Mouse (Mus musculus): ENCODE results near the gene Hpcal1. TPM values are rescaled to one million over a fixed set of nuclear protein-coding genes. Genes with fewer than 3 reads are reported as not detected.

Gene Hpcal1
- polyA plus RNA-seq, 1 experiment from 2014 or later, result 33.9 TPM

GRCm38 (mm10) chr12:17703866-17704265 lies 13.2 kb downstream of the Hpcal1 start:
- H3K9ac ChIP-seq (replicated peaks), result no peak overlapping the region
- no peaks in the 10 kb centered on the region for H3K9me3 ChIP-seq
- H3K4me2 ChIP-seq (replicated peaks), result no peak overlapping the region
- peaks cover 27% of the 10 kb centered on the region for H3K4me1 ChIP-seq
- no peaks in the 10 kb centered on the region for H3K36me3 ChIP-seq
- no peak overlapping the region for H3K27ac ChIP-seq (replicated peaks)
- WGBS, result 97% methylated on average over 3 of the region's 3 CpGs
- no peak for ATAC-seq (ENCODE audit: low FRiP score, low read depth)
- H3K27me3 ChIP-seq, result no peaks in the 10 kb centered on the region
- H3K4me3 ChIP-seq, result no peak overlapping the region

DNA sequence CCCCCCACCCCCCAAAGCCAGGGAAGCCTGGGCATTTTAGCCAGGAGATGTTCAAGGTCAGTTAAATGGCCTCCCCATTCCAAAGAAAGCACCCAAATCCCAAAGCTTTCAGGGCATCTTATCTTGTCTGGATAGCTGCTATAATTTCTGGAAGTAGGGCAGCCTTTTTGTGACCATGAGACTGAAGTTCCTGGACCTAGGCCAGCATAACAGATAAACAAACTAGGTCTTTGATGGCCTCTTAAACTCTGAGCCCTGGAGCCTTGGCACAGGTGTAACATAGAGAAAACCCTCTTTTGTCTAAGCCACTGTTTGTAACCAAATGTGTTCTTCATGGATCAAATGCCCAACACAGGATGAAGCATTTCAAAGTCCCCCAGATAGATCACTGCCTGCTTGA lies 16.8 kb downstream of the Hpcal1 start:
- Histone ChIP-seq H3K4me1 (peaks cover 26% of the 10 kb centered on the region), H3K9ac (replicated peaks) (no peak overlapping the region), H3K4me3 (no peak overlapping the region), H3K27ac (replicated peaks) (no peak overlapping the region), H3K9me3 (no peaks in the 10 kb centered on the region), H3K4me2 (replicated peaks) (no peak overlapping the region), H3K36me3 (no peaks in the 10 kb centered on the region), H3K27me3 (no peaks in the 10 kb centered on the region)
- ATAC-seq (ENCODE audit: low FRiP score, low read depth), result no peak

GRCm38 (mm10) chr12:17709451-17709850 lies 18.8 kb downstream of the Hpcal1 start:
- Histone ChIP-seq H3K4me3 (no peak overlapping the region), H3K4me2 (replicated peaks) (no peak overlapping the region), H3K9me3 (no peaks in the 10 kb centered on the region), H3K27me3 (no peaks in the 10 kb centered on the region), H3K4me1 (peaks cover 26% of the 10 kb centered on the region), H3K9ac (replicated peaks) (no peak overlapping the region), H3K27ac (replicated peaks) (no peak overlapping the region), H3K36me3 (no peaks in the 10 kb centered on the region)
- 12% methylated on average over 4 of the region's 4 CpGs for WGBS
- ATAC-seq (ENCODE audit: low FRiP score, low read depth), result peak; percentile 80

DNA sequence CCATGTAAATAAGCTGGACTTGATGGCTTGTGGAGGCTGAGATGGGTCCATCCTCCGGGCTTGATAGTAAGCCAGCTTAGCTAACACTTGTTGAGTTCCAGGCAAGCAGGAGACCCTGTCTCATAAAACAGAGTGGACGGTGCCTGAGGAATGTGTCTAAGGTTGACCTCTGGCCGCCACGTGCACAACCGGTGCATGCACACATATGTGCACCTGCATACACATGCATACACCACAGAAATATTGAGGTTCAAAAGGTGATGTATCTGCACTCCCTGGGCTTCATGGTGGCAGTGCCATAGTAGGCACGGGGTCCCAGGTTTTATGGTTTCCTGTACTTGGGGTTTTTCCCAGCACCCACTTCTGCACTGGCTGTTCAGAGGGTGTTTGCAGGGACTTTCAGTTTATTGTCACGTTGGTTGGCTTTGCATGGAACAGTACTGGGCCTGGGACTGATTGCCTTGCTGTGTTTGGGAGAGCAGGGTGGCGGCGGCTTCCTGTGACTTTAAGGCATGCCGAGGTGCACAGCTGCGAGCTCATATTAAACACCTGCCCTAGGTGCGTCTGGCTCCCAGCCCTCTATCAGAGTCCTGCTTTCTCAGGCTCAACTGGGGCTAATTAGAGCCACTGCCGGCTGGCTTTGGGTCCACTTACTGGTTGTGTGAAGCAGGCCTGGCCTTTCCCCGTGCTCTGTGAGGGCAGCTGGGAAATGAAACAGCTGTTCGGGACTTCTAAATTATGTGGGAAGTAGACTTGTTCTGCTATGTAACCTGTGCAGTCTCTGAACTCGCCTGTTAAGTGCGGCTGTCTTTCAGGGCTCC lies 19.5 kb downstream of the Hpcal1 start:
- 71% methylated on average over 17 of the region's 17 CpGs for WGBS
- Histone ChIP-seq H3K9ac (replicated peaks) (no peak overlapping the region), H3K4me3 (no peak overlapping the region), H3K9me3 (no peaks in the 10 kb centered on the region), H3K27ac (replicated peaks) (no peak overlapping the region), H3K27me3 (no peaks in the 10 kb centered on the region), H3K4me1 (peaks cover 26% of the 10 kb centered on the region), H3K4me2 (replicated peaks) (no peak overlapping the region), H3K36me3 (no peaks in the 10 kb centered on the region)
- peak; percentile 45; the same call in 1 of the 2 replicates for ATAC-seq (ENCODE audit: low FRiP score, low read depth)

DNA sequence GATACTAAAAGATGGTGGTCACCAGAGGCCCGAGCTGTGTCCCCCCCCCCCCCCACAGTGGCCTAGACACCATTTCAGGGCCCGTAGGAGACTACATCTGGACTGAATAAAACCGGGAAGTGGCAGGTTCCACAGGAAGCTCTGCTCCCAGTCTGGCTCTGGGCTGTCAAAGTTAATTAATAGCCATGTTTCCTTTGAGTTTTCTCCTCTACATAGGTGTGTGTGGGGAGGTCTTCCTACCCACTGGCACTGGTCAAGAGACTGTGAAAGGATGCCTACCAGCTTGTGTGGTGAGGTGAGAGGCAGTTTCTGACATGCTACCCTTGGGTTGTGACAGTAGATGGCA lies 20.1 kb downstream of the Hpcal1 start:
- Histone ChIP-seq H3K4me2 (replicated peaks) (no peak overlapping the region), H3K9me3 (no peaks in the 10 kb centered on the region), H3K4me1 (peaks cover 26% of the 10 kb centered on the region), H3K36me3 (no peaks in the 10 kb centered on the region), H3K9ac (replicated peaks) (no peak overlapping the region), H3K27ac (replicated peaks) (no peak overlapping the region), H3K27me3 (no peaks in the 10 kb centered on the region), H3K4me3 (no peak overlapping the region)
- 74% methylated on average over 3 of the region's 3 CpGs for WGBS
- ATAC-seq (ENCODE audit: low FRiP score, low read depth), result no peak

DNA sequence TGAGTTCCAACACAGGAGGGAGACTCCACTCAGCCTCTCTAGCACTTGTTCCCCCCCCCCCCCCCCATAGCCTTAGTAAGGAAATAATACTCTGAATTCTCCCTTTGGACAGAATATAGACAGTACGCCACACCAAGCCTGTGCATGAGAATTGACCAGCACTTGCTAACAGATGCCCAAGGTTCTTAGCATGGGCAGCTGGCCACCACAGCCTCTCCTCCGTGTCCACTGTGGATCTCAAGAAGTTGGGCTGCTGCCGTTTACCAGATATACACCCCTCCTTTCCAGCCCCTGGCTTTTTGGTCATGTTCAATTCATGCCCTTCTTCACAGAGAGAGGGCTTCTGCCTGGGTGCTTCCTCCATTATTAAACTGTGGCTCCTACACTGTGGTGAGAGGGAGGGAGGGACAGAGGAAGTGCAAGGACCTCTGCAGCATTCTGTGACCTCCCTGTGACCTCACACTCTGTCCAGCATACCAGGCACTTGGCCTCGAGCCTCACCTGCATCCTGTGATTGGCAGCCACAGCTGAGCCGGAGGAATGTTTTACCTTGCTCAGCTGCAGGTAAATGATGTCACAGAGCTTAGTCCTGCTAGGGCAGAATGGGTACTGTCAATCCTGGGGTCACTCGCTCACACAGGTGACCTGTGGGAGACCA lies 21.2 kb downstream of the Hpcal1 start:
- 83% methylated on average over 6 of the region's 6 CpGs for WGBS

GRCm38 (mm10) chr12:17712571-17712970 lies 21.9 kb downstream of the Hpcal1 start:
- H3K9ac ChIP-seq (replicated peaks), result no peak overlapping the region
- no peak for ATAC-seq (ENCODE audit: low FRiP score, low read depth)
- 49% methylated on average over 1 of the region's 1 CpGs for WGBS
- H3K4me1 ChIP-seq, result peaks cover 26% of the 10 kb centered on the region
- H3K36me3 ChIP-seq, result no peaks in the 10 kb centered on the region
- no peak overlapping the region for H3K4me3 ChIP-seq
- H3K27ac ChIP-seq (replicated peaks), result no peak overlapping the region
- H3K9me3 ChIP-seq, result no peaks in the 10 kb centered on the region
- H3K27me3 ChIP-seq, result no peaks in the 10 kb centered on the region
- no peak overlapping the region for H3K4me2 ChIP-seq (replicated peaks)

More for the DNA sequence above, 21.2 kb downstream of the Hpcal1 start:
- Histone ChIP-seq H3K27ac (replicated peaks) (no peak overlapping the region), H3K4me2 (replicated peaks) (no peak overlapping the region), H3K9me3 (no peaks in the 10 kb centered on the region), H3K4me1 (peaks cover 26% of the 10 kb centered on the region), H3K4me3 (no peak overlapping the region), H3K27me3 (no peaks in the 10 kb centered on the region), H3K36me3 (no peaks in the 10 kb centered on the region), H3K9ac (replicated peaks) (no peak overlapping the region)
- ATAC-seq (ENCODE audit: low FRiP score, low read depth), result no peak

DNA sequence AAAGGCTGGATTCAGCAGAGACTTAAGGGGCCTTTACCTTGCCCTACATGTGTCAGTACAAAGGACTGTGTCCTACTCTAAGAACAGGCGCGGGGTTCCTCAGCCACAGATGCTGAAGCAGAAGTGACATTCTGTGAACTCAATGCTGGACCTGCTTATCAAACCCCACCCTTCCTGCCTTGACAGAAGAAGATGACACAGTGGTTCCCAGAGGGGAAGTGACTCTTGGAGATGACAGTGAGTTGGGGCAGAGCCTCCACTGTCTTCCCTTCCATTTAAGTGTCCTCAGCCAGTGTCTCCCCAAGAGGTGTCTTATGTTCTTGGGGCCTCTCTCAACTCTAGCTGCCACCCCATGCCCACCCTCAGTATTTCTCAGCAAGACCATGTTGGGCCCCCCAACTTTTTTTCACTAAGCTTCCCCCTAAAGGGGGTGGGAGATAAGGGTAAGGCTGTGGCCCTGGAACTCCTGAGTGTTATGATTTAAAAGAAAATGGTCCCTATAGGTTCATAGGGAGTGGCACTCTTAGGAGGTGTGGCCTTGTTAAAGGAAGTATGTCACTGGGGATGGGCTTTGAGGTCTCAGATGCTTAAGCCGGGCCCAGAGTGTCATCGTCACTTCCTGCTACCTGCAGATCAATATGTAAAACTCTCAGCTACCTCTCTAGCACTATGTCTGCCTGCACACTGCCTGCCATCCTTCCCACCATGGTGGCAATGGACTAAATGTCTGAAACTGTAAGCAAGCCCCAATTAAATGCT lies 25.2 kb downstream of the Hpcal1 start:
- Histone ChIP-seq H3K4me2 (replicated peaks) (no peak overlapping the region), H3K4me1 (peaks cover 3% of the 10 kb centered on the region), H3K27me3 (no peaks in the 10 kb centered on the region), H3K36me3 (no peaks in the 10 kb centered on the region), H3K9ac (replicated peaks) (no peak overlapping the region), H3K4me3 (no peak overlapping the region), H3K27ac (replicated peaks) (no peak overlapping the region), H3K9me3 (no peaks in the 10 kb centered on the region)
- ATAC-seq (ENCODE audit: low FRiP score, low read depth), result no peak
- WGBS, result 97% methylated on average over 4 of the region's 4 CpGs

DNA sequence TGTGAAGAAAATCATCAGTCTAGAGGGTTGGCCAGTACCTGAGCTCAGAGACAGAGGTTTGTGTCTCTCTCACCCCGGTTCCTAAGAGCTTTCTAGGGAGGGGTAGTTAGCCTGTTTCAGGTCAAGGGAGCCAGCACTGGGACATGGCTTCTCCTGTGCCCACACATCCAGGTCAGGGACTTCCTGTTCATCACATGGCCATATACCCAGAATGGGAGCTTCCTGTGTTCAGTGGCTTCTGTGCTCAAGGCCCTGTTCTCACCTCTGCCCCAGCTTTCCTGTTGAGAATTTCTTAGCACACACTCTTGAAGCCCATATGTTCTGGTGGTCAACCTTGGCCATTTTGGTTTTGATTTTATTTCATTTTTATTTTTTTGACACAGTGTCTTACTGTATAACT lies 26.6 kb downstream of the Hpcal1 start:
- Histone ChIP-seq H3K36me3 (no peaks in the 10 kb centered on the region), H3K9ac (replicated peaks) (no peak overlapping the region), H3K4me3 (no peak overlapping the region), H3K4me2 (replicated peaks) (no peak overlapping the region), H3K4me1 (peaks cover 3% of the 10 kb centered on the region; the same call in 1 of the 2 replicates), H3K27me3 (no peaks in the 10 kb centered on the region), H3K27ac (replicated peaks) (no peak overlapping the region), H3K9me3 (no peaks in the 10 kb centered on the region)
- WGBS, result 85% methylated on average over 1 of the region's 1 CpGs
- no peak for ATAC-seq (ENCODE audit: low FRiP score, low read depth)

- Histone ChIP-seq H3K9me3 (no peaks in the 10 kb centered on the region), H3K4me1 (0 out of 2 replicates have a peak, but pooled peaks cover 3% of the 10 kb centered on the region), H3K27me3 (no peaks in the 10 kb centered on the region), H3K4me3 (no peak overlapping the region), H3K9ac (replicated peaks) (no peak overlapping the region), H3K36me3 (no peaks in the 10 kb centered on the region), H3K27ac (replicated peaks) (no peak overlapping the region), H3K4me2 (replicated peaks) (no peak overlapping the region)
- 80% methylated on average over 6 of the region's 6 CpGs for WGBS
- ATAC-seq (ENCODE audit: low FRiP score, low read depth), result no peak
Observed at GRCm38 (mm10) chr12:17718146-17718545, 27.5 kb downstream of the Hpcal1 start.

- Histone ChIP-seq H3K36me3 (no peaks in the 10 kb centered on the region), H3K27me3 (no peaks in the 10 kb centered on the region), H3K9ac (replicated peaks) (no peak overlapping the region), H3K4me3 (no peak overlapping the region), H3K4me2 (replicated peaks) (no peak overlapping the region), H3K27ac (replicated peaks) (no peak overlapping the region), H3K9me3 (no peaks in the 10 kb centered on the region), H3K4me1 (peaks cover 3% of the 10 kb centered on the region; the same call in 1 of the 2 replicates)
- ATAC-seq (ENCODE audit: low FRiP score, low read depth), result no peak
Observed at GRCm38 (mm10) chr12:17721058-17721457, 30.4 kb downstream of the Hpcal1 start.
